Comparison of ENCODE assay signal across 8 mouse cellular contexts in genomic region chr5:24601911-24602750, GRCm38 (mm10). TPM values are rescaled to one million over a fixed set of nuclear protein-coding genes. Genes with fewer than 3 reads are reported as not detected.
A peak's percentile ranks its signal among the peaks of the same experiment; 100 is the strongest.
DNase-seq lines count a peak whose midpoint lies in the region; ATAC-seq and TF ChIP-seq lines count a peak whose summit lies in the region.

No protein-coding gene starts in this region.

- peak; percentile 74 for DNase-seq in left cerebral cortex, postnatal 4 days
- DNase-seq in left cerebral cortex, adult 11 months (ENCODE audit: low spot score): no peak
- DNase-seq in heart, adult 11 months: peak; percentile 99
- peak; percentile 78 for DNase-seq in lung, adult 2 months
- peak; percentile 66 for DNase-seq in ovary, adult 18-20 months (ENCODE audit: low spot score)
- no peak for DNase-seq in thymus, postnatal 0 days (ENCODE audit: low spot score)

- H3K4me2 ChIP-seq in intestine, postnatal 0 days (replicated peaks; ENCODE audit: low read depth): peak overlapping the region; percentile 96

- no peaks in the 10 kb centered on the region for H3K9me3 ChIP-seq in intestine, postnatal 0 days (ENCODE audit: control insufficient read depth)

- peaks cover 28% of the 10 kb centered on the region for H3K27me3 ChIP-seq in intestine, postnatal 0 days (replicated peaks; ENCODE audit: control insufficient read depth, insufficient read depth, low read length)

- no peak for TF ChIP-seq CTCF in intestine, postnatal 0 days (IDR thresholded peaks at IDR 0.05; ENCODE audit: low read depth)
- TF ChIP-seq CTCF in lung, adult 2 months (IDR thresholded peaks at IDR 0.05; ENCODE audit: insufficient read depth, low read length): no peak

- no peaks in the 10 kb centered on the region for H3K36me3 ChIP-seq in intestine, postnatal 0 days (ENCODE audit: control insufficient read depth, insufficient read depth)

- H3K4me3 ChIP-seq in intestine, postnatal 0 days (ENCODE audit: low read depth, low read length): peak overlapping the region; percentile 62
- peak overlapping the region; percentile 61 for H3K4me3 ChIP-seq in lung, adult 2 months (replicated peaks; ENCODE audit: extremely low read depth, low read depth, low read length)

- WGBS in intestine, postnatal 0 days: under 1% methylated on average over 72 of the region's 73 CpGs
- under 1% methylated on average over 72 of the region's 73 CpGs for WGBS in lung, adult 2 months

- H3K4me1 ChIP-seq in intestine, postnatal 0 days (replicated peaks; ENCODE audit: control insufficient read depth, insufficient read depth, low read length): peaks cover 3% of the 10 kb centered on the region; the same call in 1 of the 2 replicates
- H3K4me1 ChIP-seq in lung, adult 2 months (ENCODE audit: control insufficient read depth, insufficient read depth, low read length): peaks cover 21% of the 10 kb centered on the region

- peak overlapping the region; percentile 62 for H3K9ac ChIP-seq in intestine, postnatal 0 days (ENCODE audit: low read depth, low read length)

- ATAC-seq in common myeloid progenitor, adult 5-6 weeks (replicated peaks; ENCODE audit: low read depth, poor library complexity, severe bottlenecking): peak; percentile 27
- ATAC-seq in intestine, postnatal 0 days: peak; percentile 40

- H3K27ac ChIP-seq in intestine, postnatal 0 days (ENCODE audit: low read depth, low read length): peak overlapping the region; percentile 89

- intact Hi-C loops in left cerebral cortex, postnatal 4 days (cut with DNase I): no loop called here

- peak; percentile 78 for TF ChIP-seq POLR2A in lung, adult 2 months (IDR thresholded peaks at IDR 0.05; ENCODE audit: borderline replicate concordance, extremely low read depth, low read depth, low read length)

RNA-seq across cellular contexts. Expression of gene Chpf2, which starts 15.6 kb away (rescaled TPM):
- 10 to 100 TPM; 28.7 to 33.7 TPM for total RNA-seq in left cerebral cortex, postnatal 4 days (2021)
- total RNA-seq in common myeloid progenitor, adult 5-6 weeks (2017): 12.3 and 13.3 TPM in 2 replicates
- polyA plus RNA-seq in intestine, postnatal 0 days (2015; fragmentation: Nextera tagmentation; extraction: Ambion mirVana): 23.5 and 24.4 TPM in 2 replicates
- 39.3 and 47.2 TPM in 2 replicates for polyA plus RNA-seq in lung, adult 2 months (2012; rRNA removed)
- 16.8 and 18.5 TPM in 2 replicates for polyA plus RNA-seq in thymus, postnatal 0 days (2015; fragmentation: Nextera tagmentation; extraction: Ambion mirVana)

RNA-seq across cellular contexts. Expression of gene Smarcd3, which starts 22.1 kb away (rescaled TPM):
- 100 to 1,000 TPM; 179 to 183 TPM for total RNA-seq in left cerebral cortex, postnatal 4 days (2021)
- total RNA-seq in common myeloid progenitor, adult 5-6 weeks (2017): 0.09 TPM in 1 of 2 replicates, not detected in the other
- 6.6 and 6.8 TPM in 2 replicates for polyA plus RNA-seq in intestine, postnatal 0 days (2015; fragmentation: Nextera tagmentation; extraction: Ambion mirVana)
- polyA plus RNA-seq in lung, adult 2 months (2012; rRNA removed): 21.3 and 22.2 TPM in 2 replicates
- 2.0 and 2.5 TPM in 2 replicates for polyA plus RNA-seq in thymus, postnatal 0 days (2015; fragmentation: Nextera tagmentation; extraction: Ambion mirVana)

RNA-seq across cellular contexts. Expression of gene Abcf2, which starts 24.9 kb away (rescaled TPM):
- total RNA-seq in left cerebral cortex, postnatal 4 days (2021): 10 to 100 TPM; 52.9 to 54.7 TPM
- 107 and 119 TPM in 2 replicates for total RNA-seq in common myeloid progenitor, adult 5-6 weeks (2017)
- polyA plus RNA-seq in intestine, postnatal 0 days (2015; fragmentation: Nextera tagmentation; extraction: Ambion mirVana): 40.1 and 40.5 TPM in 2 replicates
- polyA plus RNA-seq in lung, adult 2 months (2012; rRNA removed): 43.6 and 48.7 TPM in 2 replicates
- polyA plus RNA-seq in thymus, postnatal 0 days (2015; fragmentation: Nextera tagmentation; extraction: Ambion mirVana): 119 and 121 TPM in 2 replicates

RNA-seq across cellular contexts. Expression of gene 4931409K22Rik, which starts 45.5 kb away (rescaled TPM):
- total RNA-seq in left cerebral cortex, postnatal 4 days (2021): not detected
- total RNA-seq in common myeloid progenitor, adult 5-6 weeks (2017): not detected in 2 replicates
- polyA plus RNA-seq in intestine, postnatal 0 days (2015; fragmentation: Nextera tagmentation; extraction: Ambion mirVana): not detected in 2 replicates
- polyA plus RNA-seq in lung, adult 2 months (2012; rRNA removed): not detected in 2 replicates
- not detected in 2 replicates for polyA plus RNA-seq in thymus, postnatal 0 days (2015; fragmentation: Nextera tagmentation; extraction: Ambion mirVana)

Comparison
In these comparisons a context has a peak if more than half of its experiments do, and no peak if none do; other contexts are left out.
1. DNase-seq: peak in left cerebral cortex, postnatal 4 days (single experiment), heart, adult 11 months (single experiment), lung, adult 2 months (single experiment) and ovary, adult 18-20 months (single experiment); none in left cerebral cortex, adult 11 months (single experiment) and thymus, postnatal 0 days (single experiment).